Mouse (Mus musculus) T-helper 2 cell (primary cell): ENCODE data around the gene Gm45783.
"Not testable (repeated sequence)": the region's sequence is repeated elsewhere in the genome, so short reads cannot be mapped to it uniquely, and the experiment has no call there.

ENCODE experiments used
- in situ Hi-C: fragments of 300-600 bp; cut with MboI, MseI; formaldehyde crosslinking; loops from one replicate; pipeline ENCODE4 v1.15.1; 2025; ENCODE audit warnings: high pct_unique_total_duplicates

The Gm45783 gene

GRCm38 (mm10) chr7:7374431-7374830 lies at the start of gene Gm45783:
Gm45783 (minus strand) TSS chr7:7374573.
- in situ Hi-C loops, result loop anchor here (10.0 kb wide), 1 partner anchor 910 kb away; no protein-coding TSS in a partner anchor

- in situ Hi-C loops, result loop anchor here (25.0 kb wide), 2 partner anchors 163 to 1713 kb away; partner anchors contain the start of gene Vmn2r33
Observed at GRCm38 (mm10) chr7:7399603-7400002, 25.2 kb upstream of the Gm45783 start, which contains the start of gene Vmn2r31. Vmn2r31 (minus strand) TSS chr7:7399703.

GRCm38 (mm10) chr7:7337509-7337908 lies 36.9 kb downstream of the Gm45783 start, which contains the start of gene Vmn2r30:
Vmn2r30 (minus strand) TSS chr7:7337609.
- in situ Hi-C loops, result not testable (repeated sequence)

- in situ Hi-C loops, result loop anchor here (5.0 to 25.0 kb wide), 5 partner anchors 101 to 1133 kb away; partner anchors contain the start of genes Zfp444, Zfp667, Zfp78 and Zfp787
Observed at GRCm38 (mm10) chr7:7295595-7295994, 78.8 kb downstream of the Gm45783 start.
